Mouse (Mus musculus) C2C12 (cell line): ENCODE results near the gene Trappc12.

Source experiments
- CEBPB ChIP-seq: IDR thresholded peaks from one replicate; pipeline ENCODE4 v1.6.1; 2011; ENCODE audit warnings: low read depth, mild to moderate bottlenecking, control low read depth, moderate library complexity
- CTCF ChIP-seq: IDR thresholded peaks from one replicate; pipeline ENCODE4 v1.5.1; 2011; ENCODE audit not compliant: control insufficient read depth, insufficient read depth, insufficient read length
- FOSL1 ChIP-seq: IDR thresholded peaks from one replicate; pipeline ENCODE4 v1.8.0; 2011; ENCODE audit warnings: mild to moderate bottlenecking, low read length; ENCODE audit not compliant: poor library complexity, insufficient read depth, severe bottlenecking
- MAX ChIP-seq: IDR thresholded peaks from one replicate; pipeline ENCODE4 v1.6.1; 2011; ENCODE audit warnings: mild to moderate bottlenecking, control low read depth
- MYOD1 ChIP-seq: IDR thresholded peaks from one replicate; pipeline ENCODE4 v1.6.1; 2011; ENCODE audit warnings: low read depth; ENCODE audit not compliant: control insufficient read depth, insufficient read length
- MYOG ChIP-seq: IDR thresholded peaks from one replicate; pipeline ENCODE4 v1.6.1; 2011; ENCODE audit not compliant: control insufficient read depth, insufficient read length; ENCODE audit errors: extremely low read depth

DNA sequence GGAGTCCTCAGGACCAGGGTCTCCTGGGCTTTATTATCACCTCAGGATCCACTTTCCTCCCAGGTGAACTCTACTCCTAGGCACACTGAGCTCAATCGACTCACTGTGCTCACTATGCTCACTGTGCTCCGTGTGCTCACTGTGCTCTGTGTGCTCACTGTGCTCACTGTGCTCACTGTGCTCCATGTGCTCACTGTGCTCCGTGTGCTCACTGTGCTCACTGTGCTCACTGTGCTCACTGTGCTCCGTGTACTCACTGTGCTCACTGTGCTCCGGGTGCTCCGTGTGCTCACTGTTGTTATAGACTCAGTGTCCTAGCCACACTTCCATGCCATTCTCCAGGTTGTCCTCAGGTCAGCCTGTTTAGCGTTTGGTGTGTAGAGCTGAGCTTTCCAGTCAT is 19.7 kb upstream of the Trappc12 start:
- TF ChIP-seq MAX (no peak), FOSL1 (no peak), MYOG (no peak), MYOD1 (no peak), CTCF (no peak), CEBPB (no peak)
